Mouse (Mus musculus): ENCODE results near the gene Fbrsl1. TPM values are rescaled to one million over a fixed set of nuclear protein-coding genes. Genes with fewer than 3 reads are reported as not detected.

Gene Fbrsl1
- polyA plus RNA-seq, 1 experiment from 2014 or later, result 21.2 TPM

DNA sequence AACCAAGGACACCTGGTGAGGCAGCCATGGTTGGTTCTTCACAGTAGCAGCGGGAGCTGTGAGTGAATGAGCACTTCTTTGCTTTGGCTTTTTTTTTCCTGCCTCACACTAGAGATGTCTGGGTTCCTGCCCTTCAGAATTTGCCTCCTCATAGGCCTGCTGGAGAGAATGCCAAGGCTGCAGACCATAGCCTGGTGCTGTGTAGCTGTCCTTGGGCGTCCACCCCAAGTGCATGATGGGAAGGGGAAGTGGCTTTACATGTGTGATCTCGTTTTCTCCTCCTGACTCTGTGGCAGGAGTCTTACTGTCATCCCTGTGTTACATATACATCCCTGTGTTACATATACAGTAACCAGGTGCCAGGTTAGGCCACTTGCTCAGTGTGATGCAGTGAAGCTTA lies 36.4 kb upstream of the Fbrsl1 start:
- Histone ChIP-seq H3K9ac (replicated peaks; ENCODE audit: low read depth, low read length) (no peak overlapping the region), H3K36me3 (ENCODE audit: control insufficient read depth, insufficient read depth, low read length) (no peaks in the 10 kb centered on the region), H3K27ac (ENCODE audit: low read depth, low read length) (no peak overlapping the region), H3K4me1 (ENCODE audit: control insufficient read depth, insufficient read depth, low read length) (peaks cover 8% of the 10 kb centered on the region), H3K9me3 (ENCODE audit: control insufficient read depth, low read length) (no peaks in the 10 kb centered on the region), H3K4me2 (ENCODE audit: low read depth, low read length) (no peak overlapping the region), H3K27me3 (ENCODE audit: control insufficient read depth, insufficient read depth, low read length) (no peaks in the 10 kb centered on the region), H3K4me3 (ENCODE audit: low read depth, low read length) (no peak overlapping the region)
- 91% methylated on average over 3 of the region's 3 CpGs for WGBS
- no peak for ATAC-seq (ENCODE audit: low read depth)

DNA sequence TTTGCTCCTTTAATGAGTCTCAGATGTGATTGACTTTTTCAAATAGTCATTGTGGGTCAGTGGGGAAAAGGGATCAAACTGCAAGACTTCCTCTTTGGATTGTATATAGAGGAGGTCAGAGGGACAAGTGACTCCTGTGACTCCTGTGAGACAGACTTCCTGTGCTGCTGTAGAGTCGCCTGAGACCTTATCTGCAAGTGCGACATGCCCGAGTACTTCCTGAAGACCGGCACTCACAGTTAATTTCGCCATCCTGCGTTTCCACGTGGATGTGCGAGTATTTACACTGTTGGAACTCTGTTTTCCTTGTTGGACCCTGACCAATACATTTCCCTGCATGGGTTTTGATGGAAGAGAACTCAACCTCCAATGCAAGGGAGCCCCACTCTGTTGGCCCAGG lies 30.9 kb upstream of the Fbrsl1 start:
- no peak overlapping the region for H3K4me2 ChIP-seq (ENCODE audit: low read depth, low read length)
- H3K4me1 ChIP-seq (ENCODE audit: control insufficient read depth, insufficient read depth, low read length), result no peaks in the 10 kb centered on the region
- H3K9me3 ChIP-seq (ENCODE audit: control insufficient read depth, low read length), result no peaks in the 10 kb centered on the region
- H3K4me3 ChIP-seq (ENCODE audit: low read depth, low read length), result no peak overlapping the region
- H3K27ac ChIP-seq (ENCODE audit: low read depth, low read length), result no peak overlapping the region
- H3K9ac ChIP-seq (replicated peaks; ENCODE audit: low read depth, low read length), result no peak overlapping the region
- no peaks in the 10 kb centered on the region for H3K36me3 ChIP-seq (ENCODE audit: control insufficient read depth, insufficient read depth, low read length)
- no peaks in the 10 kb centered on the region for H3K27me3 ChIP-seq (ENCODE audit: control insufficient read depth, insufficient read depth, low read length)
- ATAC-seq (ENCODE audit: low read depth), result no peak
- WGBS, result 90% methylated on average over 8 of the region's 8 CpGs

DNA sequence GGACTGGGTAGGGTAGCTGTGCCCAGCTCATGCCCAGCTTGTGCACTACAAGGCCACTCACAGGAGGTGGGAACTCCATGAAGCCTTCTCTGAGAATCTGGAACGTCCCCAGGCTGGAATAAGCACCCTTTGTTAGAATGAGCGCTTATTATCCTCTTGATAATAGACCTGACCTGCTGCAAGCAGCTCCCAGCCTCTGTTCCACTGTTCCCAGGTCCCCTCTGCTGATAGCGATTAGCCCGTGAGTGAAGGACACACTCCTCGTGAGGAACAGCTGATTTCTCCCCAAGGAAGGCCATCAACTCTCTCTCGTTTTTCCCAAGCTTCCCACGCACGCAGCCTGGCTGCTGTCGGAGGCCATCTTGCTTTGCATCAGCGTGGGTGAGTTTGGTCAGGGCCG lies 25.9 kb upstream of the Fbrsl1 start:
- H3K9ac ChIP-seq (replicated peaks; ENCODE audit: low read depth, low read length), result no peak overlapping the region
- no peaks in the 10 kb centered on the region for H3K36me3 ChIP-seq (ENCODE audit: control insufficient read depth, insufficient read depth, low read length)
- no peak for ATAC-seq (ENCODE audit: low read depth)
- no peaks in the 10 kb centered on the region for H3K27me3 ChIP-seq (ENCODE audit: control insufficient read depth, insufficient read depth, low read length)
- H3K9me3 ChIP-seq (ENCODE audit: control insufficient read depth, low read length), result no peaks in the 10 kb centered on the region
- no peak overlapping the region for H3K4me2 ChIP-seq (ENCODE audit: low read depth, low read length)
- no peak overlapping the region for H3K27ac ChIP-seq (ENCODE audit: low read depth, low read length)
- H3K4me3 ChIP-seq (ENCODE audit: low read depth, low read length), result no peak overlapping the region
- 64% methylated on average over 11 of the region's 11 CpGs for WGBS
- H3K4me1 ChIP-seq (ENCODE audit: control insufficient read depth, insufficient read depth, low read length), result 0 out of 2 replicates have a peak, but pooled peaks cover 3% of the 10 kb centered on the region

DNA sequence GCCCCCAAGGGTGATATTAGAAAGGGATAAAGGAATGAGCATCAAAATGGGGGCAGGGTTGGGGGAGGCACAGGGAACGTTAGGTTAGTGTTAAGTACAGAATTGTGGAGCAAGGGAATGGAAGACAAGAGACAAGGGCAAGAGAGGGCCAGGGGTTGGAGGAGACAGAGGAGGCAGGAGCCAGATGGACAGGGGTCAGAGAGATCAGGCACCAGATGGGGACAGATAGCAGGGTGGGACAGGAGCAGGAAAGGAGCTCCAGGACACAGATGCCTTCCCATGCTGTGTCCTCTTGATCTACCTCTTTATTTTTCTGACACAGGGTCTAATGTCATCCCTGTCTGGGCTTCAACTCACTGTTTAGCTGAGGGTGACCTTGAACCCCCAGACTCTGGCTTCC lies 24.5 kb upstream of the Fbrsl1 start:
- Histone ChIP-seq H3K27ac (ENCODE audit: low read depth, low read length) (no peak overlapping the region), H3K4me2 (ENCODE audit: low read depth, low read length) (no peak overlapping the region), H3K4me3 (ENCODE audit: low read depth, low read length) (no peak overlapping the region), H3K9me3 (ENCODE audit: control insufficient read depth, low read length) (no peaks in the 10 kb centered on the region), H3K27me3 (ENCODE audit: control insufficient read depth, insufficient read depth, low read length) (no peaks in the 10 kb centered on the region), H3K4me1 (ENCODE audit: control insufficient read depth, insufficient read depth, low read length) (0 out of 2 replicates have a peak, but pooled peaks cover 3% of the 10 kb centered on the region), H3K36me3 (ENCODE audit: control insufficient read depth, insufficient read depth, low read length) (no peaks in the 10 kb centered on the region), H3K9ac (replicated peaks; ENCODE audit: low read depth, low read length) (no peak overlapping the region)
- no peak for ATAC-seq (ENCODE audit: low read depth)
- whole genome bisulfite sequencing, result 4% methylated on average over 1 of the region's 1 CpGs

DNA sequence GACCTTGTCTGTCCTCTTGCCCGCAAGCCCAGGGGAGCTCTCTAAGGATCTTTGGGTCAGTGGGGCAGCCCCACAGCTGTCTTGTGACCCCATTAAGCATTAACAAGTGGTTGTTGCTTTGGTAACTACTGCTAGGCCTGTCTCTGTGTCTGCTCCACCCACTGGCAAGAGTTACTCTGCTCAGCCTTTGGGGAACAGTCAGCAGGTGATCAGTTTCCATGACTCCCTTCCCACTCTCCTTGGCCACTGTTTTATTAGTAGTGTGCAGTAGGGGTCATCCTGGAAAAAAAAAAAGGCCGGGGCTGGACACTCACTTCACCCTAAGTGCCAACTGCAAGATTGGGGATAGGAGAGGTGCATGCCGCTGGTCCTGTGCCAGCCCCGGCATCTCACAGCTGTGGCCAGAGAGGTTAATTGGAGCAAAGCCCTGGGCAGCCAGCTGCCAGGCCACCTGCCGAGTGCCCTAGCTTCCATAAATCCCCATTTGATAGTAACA lies 23.7 kb upstream of the Fbrsl1 start:
- H3K36me3 ChIP-seq (ENCODE audit: control insufficient read depth, insufficient read depth, low read length), result no peaks in the 10 kb centered on the region
- WGBS, result 21% methylated on average over 5 of the region's 5 CpGs
- H3K4me1 ChIP-seq (ENCODE audit: control insufficient read depth, insufficient read depth, low read length), result 0 out of 2 replicates have a peak, but pooled peaks cover 3% of the 10 kb centered on the region
- no peaks in the 10 kb centered on the region for H3K27me3 ChIP-seq (ENCODE audit: control insufficient read depth, insufficient read depth, low read length)
- H3K4me3 ChIP-seq (ENCODE audit: low read depth, low read length), result no peak overlapping the region
- no peak for ATAC-seq (ENCODE audit: low read depth)
- H3K27ac ChIP-seq (ENCODE audit: low read depth, low read length), result no peak overlapping the region
- H3K4me2 ChIP-seq (ENCODE audit: low read depth, low read length), result no peak overlapping the region
- H3K9ac ChIP-seq (replicated peaks; ENCODE audit: low read depth, low read length), result no peak overlapping the region
- no peaks in the 10 kb centered on the region for H3K9me3 ChIP-seq (ENCODE audit: control insufficient read depth, low read length)

DNA sequence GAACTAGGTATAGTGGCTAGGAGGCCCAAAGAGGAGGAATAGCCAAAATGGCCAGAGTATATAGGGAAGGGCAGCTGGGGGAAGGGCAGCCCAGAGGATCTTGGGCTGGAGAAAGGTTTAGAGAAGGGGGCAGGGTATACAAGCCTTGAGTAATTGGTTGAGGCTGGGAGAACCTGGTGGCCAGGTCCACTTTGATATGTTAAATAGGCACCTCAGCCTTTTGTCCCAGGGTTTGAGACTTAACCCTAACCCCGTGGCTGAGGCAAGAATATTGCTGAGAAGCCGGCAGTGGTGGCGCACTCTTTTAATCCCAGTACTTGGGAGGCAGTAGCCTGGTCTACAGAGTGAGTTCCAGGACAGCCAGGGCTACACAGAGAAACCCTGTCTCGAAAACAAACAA lies 23.0 kb upstream of the Fbrsl1 start:
- H3K36me3 ChIP-seq (ENCODE audit: control insufficient read depth, insufficient read depth, low read length), result no peaks in the 10 kb centered on the region
- H3K9ac ChIP-seq (replicated peaks; ENCODE audit: low read depth, low read length), result no peak overlapping the region
- no peak overlapping the region for H3K4me2 ChIP-seq (ENCODE audit: low read depth, low read length)
- no peaks in the 10 kb centered on the region for H3K9me3 ChIP-seq (ENCODE audit: control insufficient read depth, low read length)
- no peak for ATAC-seq (ENCODE audit: low read depth)
- 27% methylated on average over 4 of the region's 4 CpGs for WGBS
- no peak overlapping the region for H3K27ac ChIP-seq (ENCODE audit: low read depth, low read length)
- no peak overlapping the region for H3K4me3 ChIP-seq (ENCODE audit: low read depth, low read length)
- 0 out of 2 replicates have a peak, but pooled peaks cover 3% of the 10 kb centered on the region for H3K4me1 ChIP-seq (ENCODE audit: control insufficient read depth, insufficient read depth, low read length)
- no peaks in the 10 kb centered on the region for H3K27me3 ChIP-seq (ENCODE audit: control insufficient read depth, insufficient read depth, low read length)

DNA sequence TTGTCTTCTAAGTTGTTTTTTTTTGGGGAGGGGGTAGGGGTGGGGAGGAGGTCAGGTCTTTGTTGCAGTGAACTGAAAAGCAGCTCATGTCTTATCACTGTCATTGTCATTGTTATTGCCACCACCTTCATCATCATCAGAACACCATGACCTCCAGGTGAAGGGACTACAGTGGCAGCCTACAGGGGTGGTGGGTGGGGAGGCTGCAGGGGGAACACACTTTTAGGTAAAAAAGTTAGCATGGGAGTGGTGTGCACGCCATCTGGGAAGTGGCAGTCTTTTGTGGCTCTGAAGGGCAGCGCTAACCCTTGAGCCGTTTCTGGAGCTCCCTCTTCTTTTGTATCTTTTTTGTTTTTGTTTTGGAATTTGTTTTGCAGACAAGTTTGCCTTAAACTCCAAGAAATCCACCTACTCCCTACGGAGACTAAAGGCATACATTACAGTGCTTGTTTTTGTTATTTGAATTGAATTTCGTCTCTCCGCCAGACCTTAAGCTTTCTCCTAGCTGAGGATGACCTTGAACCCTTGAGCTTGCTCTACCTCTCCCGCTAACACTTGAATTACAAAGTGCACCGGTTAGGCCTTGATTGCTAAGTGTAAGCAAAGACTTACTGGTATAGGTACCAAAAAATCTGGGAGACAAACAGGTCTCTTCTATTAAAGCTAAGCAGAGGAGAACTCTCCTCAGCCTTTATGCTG lies 21.1 kb upstream of the Fbrsl1 start:
- Histone ChIP-seq H3K4me2 (ENCODE audit: low read depth, low read length) (no peak overlapping the region), H3K36me3 (ENCODE audit: control insufficient read depth, insufficient read depth, low read length) (no peaks in the 10 kb centered on the region), H3K27ac (ENCODE audit: low read depth, low read length) (no peak overlapping the region), H3K9ac (replicated peaks; ENCODE audit: low read depth, low read length) (no peak overlapping the region), H3K4me1 (ENCODE audit: control insufficient read depth, insufficient read depth, low read length) (0 out of 2 replicates have a peak, but pooled peaks cover 3% of the 10 kb centered on the region), H3K4me3 (ENCODE audit: low read depth, low read length) (no peak overlapping the region), H3K9me3 (ENCODE audit: control insufficient read depth, low read length) (no peaks in the 10 kb centered on the region), H3K27me3 (ENCODE audit: control insufficient read depth, insufficient read depth, low read length) (no peaks in the 10 kb centered on the region)
- ATAC-seq (ENCODE audit: low read depth), result no peak
- WGBS, result 85% methylated on average over 8 of the region's 8 CpGs

DNA sequence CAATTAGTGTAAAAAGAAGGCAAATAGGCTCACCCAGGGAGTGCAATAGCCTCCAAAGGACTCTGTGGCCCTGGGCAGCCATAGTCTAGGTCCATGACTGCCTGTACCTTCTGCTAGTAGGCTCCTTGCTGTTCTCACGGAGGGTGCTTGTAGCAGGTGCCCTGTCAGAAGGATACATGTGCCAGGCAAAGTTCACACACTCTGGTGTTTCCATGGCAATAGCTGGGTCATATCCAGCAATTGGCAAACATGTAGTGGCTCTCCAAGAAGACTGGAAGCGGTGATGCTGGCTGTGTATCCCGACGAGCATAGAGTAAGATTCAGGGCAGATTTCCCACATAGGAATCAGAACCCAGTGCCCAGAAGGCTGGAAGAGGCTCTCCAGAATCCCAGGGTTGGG lies 20.0 kb upstream of the Fbrsl1 start:
- no peak overlapping the region for H3K4me2 ChIP-seq (ENCODE audit: low read depth, low read length)
- 65% methylated on average over 4 of the region's 4 CpGs for WGBS

DNA sequence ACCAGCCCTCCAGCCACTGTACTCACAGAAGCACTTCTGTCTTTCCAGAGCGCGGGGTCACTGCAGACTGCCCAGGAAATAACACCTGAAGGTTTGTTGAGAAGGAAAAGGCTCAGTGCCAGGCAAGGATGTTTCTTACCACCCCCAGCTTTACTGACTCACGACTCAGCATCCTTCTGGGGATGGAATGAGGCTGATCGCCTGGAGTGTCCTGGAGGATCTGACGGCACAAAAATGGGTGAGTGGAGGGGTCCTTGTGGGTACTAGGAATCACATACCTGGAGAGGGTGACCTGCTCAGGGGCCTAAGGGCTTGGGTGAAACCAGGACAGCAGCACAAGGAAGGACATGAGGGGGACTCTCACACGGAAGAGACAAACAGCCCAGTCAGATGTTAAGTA lies 19.4 kb upstream of the Fbrsl1 start:
- no peaks in the 10 kb centered on the region for H3K9me3 ChIP-seq (ENCODE audit: control insufficient read depth, low read length)
- H3K27me3 ChIP-seq (ENCODE audit: control insufficient read depth, insufficient read depth, low read length), result no peaks in the 10 kb centered on the region
- no peak overlapping the region for H3K4me2 ChIP-seq (ENCODE audit: low read depth, low read length)
- WGBS, result 74% methylated on average over 6 of the region's 6 CpGs
- no peaks in the 10 kb centered on the region for H3K36me3 ChIP-seq (ENCODE audit: control insufficient read depth, insufficient read depth, low read length)
- 0 out of 2 replicates have a peak, but pooled peaks cover 3% of the 10 kb centered on the region for H3K4me1 ChIP-seq (ENCODE audit: control insufficient read depth, insufficient read depth, low read length)
- H3K9ac ChIP-seq (replicated peaks; ENCODE audit: low read depth, low read length), result no peak overlapping the region
- no peak for ATAC-seq (ENCODE audit: low read depth)
- H3K27ac ChIP-seq (ENCODE audit: low read depth, low read length), result no peak overlapping the region
- H3K4me3 ChIP-seq (ENCODE audit: low read depth, low read length), result no peak overlapping the region

More for the DNA sequence above, 20.0 kb upstream of the Fbrsl1 start:
- no peak for ATAC-seq (ENCODE audit: low read depth)
- no peak overlapping the region for H3K27ac ChIP-seq (ENCODE audit: low read depth, low read length)
- H3K9ac ChIP-seq (replicated peaks; ENCODE audit: low read depth, low read length), result no peak overlapping the region
- no peaks in the 10 kb centered on the region for H3K27me3 ChIP-seq (ENCODE audit: control insufficient read depth, insufficient read depth, low read length)
- no peaks in the 10 kb centered on the region for H3K36me3 ChIP-seq (ENCODE audit: control insufficient read depth, insufficient read depth, low read length)
- H3K4me3 ChIP-seq (ENCODE audit: low read depth, low read length), result no peak overlapping the region
- H3K9me3 ChIP-seq (ENCODE audit: control insufficient read depth, low read length), result no peaks in the 10 kb centered on the region
- 0 out of 2 replicates have a peak, but pooled peaks cover 3% of the 10 kb centered on the region for H3K4me1 ChIP-seq (ENCODE audit: control insufficient read depth, insufficient read depth, low read length)

Measured in neural tube, embryonic 14.5 days (tissue).